Mouse (Mus musculus): Measurements from ENCODE around the gene Pkp1. TPM values are rescaled to one million over a fixed set of nuclear protein-coding genes. Genes with fewer than 3 reads are reported as not detected.
A peak's percentile ranks its signal among the peaks of the same experiment; 100 is the strongest.

Gene Pkp1
- polyA plus RNA-seq, 1 experiment from 2014 or later, result 0.12 TPM

GRCm38 (mm10) chr1:135941259-135942006 lies 22.4 kb upstream of the Pkp1 start:
- Histone ChIP-seq H3K9me3 (no peaks in the 10 kb centered on the region), H3K4me3 (no peak overlapping the region), H3K27me3 (replicated peaks) (peaks cover 34% of the 10 kb centered on the region), H3K4me2 (peak overlapping the region; percentile 14), H3K4me1 (peaks cover 28% of the 10 kb centered on the region), H3K27ac (replicated peaks) (peak overlapping the region; percentile 48; the same call in 1 of the 2 replicates), H3K9ac (no peak overlapping the region), H3K36me3 (no peaks in the 10 kb centered on the region)
- WGBS, result 53% methylated on average over 6 of the region's 6 CpGs
- peak; percentile 64 for ATAC-seq (ENCODE audit: extremely low read depth, insufficient number of reproducible peaks, low FRiP score, low TSS enrichment)

DNA sequence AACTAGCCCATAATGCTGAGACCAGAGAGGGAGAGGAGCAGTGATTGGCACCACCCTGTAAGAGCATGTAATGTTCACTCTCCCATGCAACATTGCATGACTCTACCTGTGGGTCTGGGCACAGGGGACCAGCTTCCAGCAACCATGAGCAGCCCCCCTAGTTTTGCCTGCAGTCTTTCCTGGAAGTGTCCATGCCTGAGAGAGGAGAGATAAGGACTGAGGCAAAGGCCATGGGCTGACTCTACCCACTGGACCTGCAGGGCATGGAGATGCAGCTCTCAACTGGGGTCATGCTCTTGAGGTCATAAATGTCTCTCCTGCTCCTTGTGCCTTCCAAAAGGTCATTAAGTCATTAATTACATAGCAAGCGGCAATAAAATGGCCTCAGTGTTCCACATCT lies 17.1 kb upstream of the Pkp1 start:
- Histone ChIP-seq H3K27me3 (replicated peaks) (peaks cover 12% of the 10 kb centered on the region), H3K4me2 (no peak overlapping the region), H3K36me3 (no peaks in the 10 kb centered on the region), H3K9ac (no peak overlapping the region), H3K4me1 (peaks cover 12% of the 10 kb centered on the region), H3K9me3 (no peaks in the 10 kb centered on the region), H3K4me3 (no peak overlapping the region), H3K27ac (replicated peaks) (no peak overlapping the region)
- 69% methylated on average over 1 of the region's 1 CpGs for WGBS
- ATAC-seq (ENCODE audit: extremely low read depth, insufficient number of reproducible peaks, low FRiP score, low TSS enrichment), result no peak

DNA sequence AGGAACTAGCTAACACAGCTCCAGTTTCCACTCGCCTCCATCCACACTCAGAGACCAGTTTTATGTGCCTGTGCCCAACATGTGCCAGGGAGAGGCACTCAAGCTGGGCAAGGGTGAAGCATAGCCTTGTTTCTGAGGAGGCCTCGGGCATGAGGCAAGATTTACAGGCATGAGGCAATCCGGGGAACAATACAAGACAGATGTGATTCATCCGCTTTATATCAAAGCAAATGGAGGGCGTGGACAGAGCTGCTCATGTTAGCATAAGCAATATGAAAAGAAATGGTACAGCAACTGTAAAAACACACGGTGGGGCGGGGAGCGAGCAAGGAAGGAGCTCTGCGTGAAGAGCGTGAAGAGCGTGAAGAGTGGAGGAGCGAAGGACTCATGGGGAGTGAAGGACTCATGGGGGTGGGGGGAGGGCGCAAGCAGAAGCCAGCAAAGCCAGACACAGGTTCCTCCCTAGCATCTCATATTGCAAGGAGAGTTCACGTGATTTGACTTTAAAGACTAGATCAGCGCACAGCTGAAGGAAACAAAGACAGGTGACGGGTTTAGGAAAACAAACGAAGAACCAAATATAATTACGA lies 14.8 kb upstream of the Pkp1 start:
- H3K36me3 ChIP-seq, result no peaks in the 10 kb centered on the region
- WGBS, result 68% methylated on average over 18 of the region's 18 CpGs
- H3K27ac ChIP-seq (replicated peaks), result no peak overlapping the region
- H3K4me3 ChIP-seq, result no peak overlapping the region
- no peaks in the 10 kb centered on the region for H3K9me3 ChIP-seq
- no peak overlapping the region for H3K9ac ChIP-seq
- H3K4me1 ChIP-seq, result peaks cover 8% of the 10 kb centered on the region
- peaks cover 15% of the 10 kb centered on the region; the same call in 1 of the 2 replicates for H3K27me3 ChIP-seq (replicated peaks)
- ATAC-seq (ENCODE audit: extremely low read depth, insufficient number of reproducible peaks, low FRiP score, low TSS enrichment), result no peak
- H3K4me2 ChIP-seq, result no peak overlapping the region

GRCm38 (mm10) chr1:135929876-135930275 lies 10.9 kb upstream of the Pkp1 start:
- Histone ChIP-seq H3K36me3 (no peaks in the 10 kb centered on the region), H3K4me2 (no peak overlapping the region), H3K27me3 (replicated peaks) (peaks cover 36% of the 10 kb centered on the region), H3K27ac (replicated peaks) (no peak overlapping the region), H3K4me3 (no peak overlapping the region), H3K9ac (no peak overlapping the region), H3K9me3 (no peaks in the 10 kb centered on the region), H3K4me1 (no peaks in the 10 kb centered on the region)
- WGBS, result 64% methylated on average over 3 of the region's 3 CpGs
- no peak for ATAC-seq (ENCODE audit: extremely low read depth, insufficient number of reproducible peaks, low FRiP score, low TSS enrichment)

- no peak overlapping the region for H3K9ac ChIP-seq
- H3K27ac ChIP-seq (replicated peaks), result no peak overlapping the region
- ATAC-seq (ENCODE audit: extremely low read depth, insufficient number of reproducible peaks, low FRiP score, low TSS enrichment), result no peak
- 65% methylated on average over 5 of the region's 5 CpGs for WGBS
- no peak overlapping the region for H3K4me2 ChIP-seq
- H3K9me3 ChIP-seq, result no peaks in the 10 kb centered on the region
- H3K36me3 ChIP-seq, result no peaks in the 10 kb centered on the region
- no peak overlapping the region for H3K4me3 ChIP-seq
- peaks cover 64% of the 10 kb centered on the region for H3K27me3 ChIP-seq (replicated peaks)
- no peaks in the 10 kb centered on the region for H3K4me1 ChIP-seq
Observed at GRCm38 (mm10) chr1:135925848-135926247, 6.8 kb upstream of the Pkp1 start.

GRCm38 (mm10) chr1:135924377-135924994 lies 5.5 kb upstream of the Pkp1 start:
- Histone ChIP-seq H3K27me3 (replicated peaks) (peaks cover 75% of the 10 kb centered on the region), H3K36me3 (no peaks in the 10 kb centered on the region), H3K9ac (no peak overlapping the region), H3K9me3 (no peaks in the 10 kb centered on the region), H3K4me3 (no peak overlapping the region), H3K4me1 (no peaks in the 10 kb centered on the region), H3K27ac (replicated peaks) (no peak overlapping the region), H3K4me2 (no peak overlapping the region)
- WGBS, result 55% methylated on average over 5 of the region's 5 CpGs
- ATAC-seq (ENCODE audit: extremely low read depth, insufficient number of reproducible peaks, low FRiP score, low TSS enrichment), result no peak

DNA sequence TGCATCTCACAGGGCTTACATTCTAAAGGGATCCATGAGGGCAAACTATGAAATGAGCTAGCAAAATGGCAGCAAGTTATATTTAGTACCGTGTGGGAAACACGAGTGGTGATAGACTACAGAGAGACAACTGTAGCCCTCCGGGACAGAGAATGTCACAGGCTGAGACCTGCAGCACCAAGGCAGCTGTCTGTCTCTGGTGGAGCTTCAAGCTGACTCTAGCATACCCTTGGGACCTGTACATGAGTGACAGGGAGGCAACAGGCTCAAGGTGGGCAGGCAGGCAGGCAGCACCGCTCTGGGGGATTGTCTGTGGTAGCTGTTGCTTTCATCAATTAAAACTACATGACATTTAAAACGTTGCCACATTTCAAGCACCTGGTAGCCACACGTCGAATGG lies 4.2 kb upstream of the Pkp1 start:
- Histone ChIP-seq H3K4me2 (no peak overlapping the region), H3K4me3 (no peak overlapping the region), H3K27me3 (replicated peaks) (peaks cover 87% of the 10 kb centered on the region), H3K9me3 (no peaks in the 10 kb centered on the region), H3K9ac (no peak overlapping the region), H3K36me3 (no peaks in the 10 kb centered on the region), H3K4me1 (peaks cover 9% of the 10 kb centered on the region), H3K27ac (replicated peaks) (no peak overlapping the region)
- ATAC-seq (ENCODE audit: extremely low read depth, insufficient number of reproducible peaks, low FRiP score, low TSS enrichment), result no peak
- 62% methylated on average over 7 of the region's 7 CpGs for WGBS

GRCm38 (mm10) chr1:135917206-135917605 lies 1.8 kb downstream of the Pkp1 start:
- Histone ChIP-seq H3K4me3 (no peak overlapping the region), H3K9ac (no peak overlapping the region), H3K4me1 (peaks cover 9% of the 10 kb centered on the region), H3K36me3 (no peaks in the 10 kb centered on the region), H3K9me3 (no peaks in the 10 kb centered on the region), H3K27ac (replicated peaks) (no peak overlapping the region), H3K4me2 (no peak overlapping the region), H3K27me3 (replicated peaks) (peaks cover 96% of the 10 kb centered on the region)
- no peak for ATAC-seq (ENCODE audit: extremely low read depth, insufficient number of reproducible peaks, low FRiP score, low TSS enrichment)
- 14% methylated on average over 5 of the region's 5 CpGs for WGBS

GRCm38 (mm10) chr1:135916486-135917058 lies 2.4 kb downstream of the Pkp1 start:
- Histone ChIP-seq H3K4me3 (no peak overlapping the region), H3K9ac (no peak overlapping the region), H3K4me2 (no peak overlapping the region), H3K27ac (replicated peaks) (no peak overlapping the region), H3K27me3 (replicated peaks) (peaks cover 96% of the 10 kb centered on the region), H3K36me3 (no peaks in the 10 kb centered on the region), H3K9me3 (no peaks in the 10 kb centered on the region), H3K4me1 (peaks cover 9% of the 10 kb centered on the region)
- no peak for ATAC-seq (ENCODE audit: extremely low read depth, insufficient number of reproducible peaks, low FRiP score, low TSS enrichment)
- 43% methylated on average over 5 of the region's 5 CpGs for WGBS

GRCm38 (mm10) chr1:135913657-135914056 lies 5.3 kb downstream of the Pkp1 start:
- no peak overlapping the region for H3K9ac ChIP-seq
- 69% methylated on average over 4 of the region's 4 CpGs for WGBS
- H3K27ac ChIP-seq (replicated peaks), result no peak overlapping the region
- peaks cover 14% of the 10 kb centered on the region for H3K4me1 ChIP-seq
- peaks cover 95% of the 10 kb centered on the region for H3K27me3 ChIP-seq (replicated peaks)
- H3K36me3 ChIP-seq, result no peaks in the 10 kb centered on the region
- no peaks in the 10 kb centered on the region for H3K9me3 ChIP-seq
- no peak overlapping the region for H3K4me3 ChIP-seq
- no peak for ATAC-seq (ENCODE audit: extremely low read depth, insufficient number of reproducible peaks, low FRiP score, low TSS enrichment)
- no peak overlapping the region for H3K4me2 ChIP-seq

DNA sequence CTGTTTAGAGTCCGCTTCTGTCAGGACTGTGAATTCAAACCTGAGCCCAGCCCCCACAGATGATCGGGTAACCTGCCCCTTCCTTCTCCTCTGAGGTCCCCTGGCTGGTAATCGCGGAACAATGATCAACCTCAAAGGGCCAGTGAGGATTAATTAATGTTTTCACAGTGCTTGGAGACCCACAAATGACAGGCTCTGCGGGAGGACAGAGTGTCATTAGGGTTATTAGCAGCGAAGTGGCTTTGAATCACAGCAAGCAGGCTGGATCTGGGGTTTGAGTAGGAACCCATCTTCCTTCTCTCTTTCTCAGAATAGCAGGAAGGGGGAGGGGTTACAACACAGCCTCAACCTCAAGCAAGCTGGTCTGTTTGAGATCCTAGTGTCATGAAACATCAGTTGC lies 9.6 kb downstream of the Pkp1 start:
- 34% methylated on average over 6 of the region's 6 CpGs for WGBS
- Histone ChIP-seq H3K4me1 (peaks cover 11% of the 10 kb centered on the region), H3K9me3 (no peaks in the 10 kb centered on the region), H3K27ac (replicated peaks) (no peak overlapping the region), H3K4me3 (no peak overlapping the region), H3K36me3 (no peaks in the 10 kb centered on the region), H3K9ac (no peak overlapping the region), H3K27me3 (replicated peaks) (peaks cover 64% of the 10 kb centered on the region), H3K4me2 (no peak overlapping the region)
- no peak for ATAC-seq (ENCODE audit: extremely low read depth, insufficient number of reproducible peaks, low FRiP score, low TSS enrichment)
